Mouse (Mus musculus): ENCODE results near the gene Tmpo. TPM values are rescaled to one million over a fixed set of nuclear protein-coding genes. Genes with fewer than 3 reads are reported as not detected.

Tmpo gene
- polyA plus RNA-seq (2017; shearing (Covaris generic)), result 43.0 TPM

DNA sequence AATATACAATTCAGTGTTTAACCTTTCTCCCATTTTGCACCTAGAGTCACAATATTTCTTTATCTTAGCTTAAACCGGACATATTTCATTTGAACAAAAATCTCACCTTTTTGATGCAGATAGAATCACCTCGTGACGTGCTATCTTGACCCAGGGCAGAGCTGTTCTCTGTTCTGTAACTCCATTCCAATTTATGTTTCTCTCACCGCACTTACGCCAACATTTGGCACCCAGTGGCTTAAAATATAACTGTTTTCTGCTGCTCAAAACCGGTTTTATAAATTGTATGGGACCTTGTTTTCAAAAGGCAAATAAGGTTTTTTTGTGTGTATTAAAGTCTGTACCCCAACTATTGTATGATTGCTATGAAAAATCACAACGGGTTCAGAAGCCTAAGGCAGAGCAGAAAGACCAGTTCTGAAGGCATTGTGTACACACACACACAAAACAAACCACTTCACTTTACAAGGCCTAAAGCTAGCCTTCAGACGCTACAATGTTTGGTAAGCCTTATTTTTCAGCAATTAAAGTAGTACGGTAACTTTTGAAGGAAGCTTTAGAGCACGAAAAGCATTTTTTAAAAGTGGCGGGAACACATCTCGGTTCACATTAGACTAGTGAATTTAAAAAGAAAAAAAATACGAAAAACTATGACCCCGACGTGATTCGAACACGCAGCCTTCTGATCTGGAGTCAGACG lies at the start of gene Tmpo:
TSS of gene Tmpo (minus strand) at position 555 of the 700 bp plus-strand sequence.

GRCm38 (mm10) chr10:91123828-91124822 lies 57.0 kb downstream of the Tmpo start, which contains the start of gene Slc25a3:
TSS of gene Slc25a3 (minus strand) at chr10:91124059.

Other genes with a start within 250 kb of the Tmpo start
- 40.1 TPM for gene Apaf1, start 98.5 kb downstream of the Tmpo start, polyA plus RNA-seq (2017; shearing (Covaris generic))
- 13.5 TPM for gene Ikbip, start 98.4 kb downstream of the Tmpo start, polyA plus RNA-seq (2017; shearing (Covaris generic))
- 345 TPM for gene Slc25a3, start 57.3 kb downstream of the Tmpo start, polyA plus RNA-seq (2017; shearing (Covaris generic))